Mouse (Mus musculus): ENCODE data around the gene Rgs10.

DNA sequence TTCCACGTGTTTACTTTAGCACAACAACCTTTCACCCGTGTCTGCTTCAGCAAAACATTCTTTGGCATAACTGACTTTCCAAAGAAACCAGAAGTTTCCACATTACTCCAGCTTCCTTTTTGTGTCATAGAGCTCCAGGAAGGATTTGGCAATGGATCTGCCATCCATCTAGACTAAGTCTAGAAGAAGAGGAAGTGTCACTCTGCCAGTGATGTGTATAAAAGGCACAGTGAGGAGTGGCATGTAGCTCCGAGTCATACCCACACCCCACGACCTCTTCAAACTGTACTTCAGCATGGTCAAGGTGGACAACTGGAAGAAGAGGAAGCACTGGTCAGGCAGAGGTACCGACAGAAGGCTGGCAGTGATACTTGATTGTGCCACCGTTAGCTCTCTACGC is 74.1 kb downstream of the Rgs10 start:
- TF ChIP-seq CTCF (conservative IDR thresholded peaks at IDR 0.05; ENCODE audit: insufficient read depth, insufficient read length, low read depth, low read length), result no peak
- no peak for TF ChIP-seq POLR2A (IDR thresholded peaks at IDR 0.05; ENCODE audit: low read depth, low read length)
